Mouse (Mus musculus) spleen, adult 2 months (tissue): ENCODE data around the gene Rabep2.

Source experiments
- CTCF ChIP-seq: fragments of 200-500 bp; IDR thresholded peaks from 2 replicates; pipeline ENCODE4 v1.5.1; 2011; ENCODE audit warnings: mild to moderate bottlenecking, inconsistent platforms; ENCODE audit not compliant: insufficient read depth, insufficient read length, insufficient replicate concordance; ENCODE audit errors: extremely low read depth
- POLR2A ChIP-seq: fragments of 200-500 bp; IDR thresholded peaks from 2 replicates; pipeline ENCODE4 v1.6.1; 2011; ENCODE audit warnings: low read depth, low read length, inconsistent platforms

GRCm38 (mm10) chr7:126473470-126474086 is 45.0 kb downstream of the Rabep2 start:
- TF ChIP-seq POLR2A (no peak), CTCF (no peak)
